Mouse (Mus musculus) midbrain, embryonic 10.5 days (tissue): Measurements from ENCODE around the gene Crybb1. TPM values are rescaled to one million over a fixed set of nuclear protein-coding genes. Genes with fewer than 3 reads are reported as not detected.

Source experiments
- DNase-seq: peaks from one replicate; pipeline ENCODE4 v3.0.0-alpha.2; 2017; ENCODE audit warnings: low spot score
- H3K27ac ChIP-seq: fragments of 300-500 bp; sonication (generic); replicated peaks from 2 replicates; pipeline ENCODE4 v1.5.1; 2016; ENCODE audit warnings: mild to moderate bottlenecking
- H3K27me3 ChIP-seq: fragments of 300-500 bp; sonication (generic); 2 replicates; pipeline ENCODE4 v1.6.1; 2016; ENCODE audit warnings: low read depth, mild to moderate bottlenecking; ENCODE audit not compliant: poor library complexity, severe bottlenecking
- H3K36me3 ChIP-seq: fragments of 300-500 bp; sonication (generic); 2 replicates; pipeline ENCODE4 v1.6.1; 2016; ENCODE audit warnings: mild to moderate bottlenecking, moderate library complexity
- H3K4me1 ChIP-seq: fragments of 300-500 bp; sonication (generic); 2 replicates; pipeline ENCODE4 v1.6.1; 2016
- H3K4me3 ChIP-seq: fragments of 300-500 bp; sonication (generic); 2 replicates; pipeline ENCODE4 v1.5.1; 2016; ENCODE audit warnings: mild to moderate bottlenecking, moderate library complexity
- H3K9me3 ChIP-seq: fragments of 300-500 bp; sonication (generic); replicated peaks from 2 replicates; pipeline ENCODE4 v1.6.1; 2016; ENCODE audit warnings: mild to moderate bottlenecking
- WGBS: fragments of 180-500 bp; shearing (Covaris S2); methylation state at CpG from one replicate; pipeline ENCODE4 v1.1.7; 2016; 5-methylcytosine and 5-hydroxymethylcytosine counted together
- polyA plus RNA-seq: library from polyadenylated mRNA; unstranded; fragments of >200 nt; fragmentation: Nextera tagmentation; extraction: Ambion mirVana; gene quantifications from 2 replicates; pipeline ENCODE4 v1.2.1, GENCODE M21; 2016

Gene Crybb1
- polyA plus RNA-seq, 1 experiment from 2014 or later, result 0.41 TPM

GRCm38 (mm10) chr5:112218679-112219078 lies 36.9 kb upstream of the Crybb1 start:
- peak overlapping the region; percentile 80; the same call in 1 of the 2 replicates for H3K27ac ChIP-seq
- WGBS, result 83% methylated on average over 4 of the region's 4 CpGs

GRCm38 (mm10) chr5:112219398-112219797 lies 36.2 kb upstream of the Crybb1 start:
- Histone ChIP-seq H3K27me3 (no peaks in the 10 kb centered on the region), H3K36me3 (peaks cover 71% of the 10 kb centered on the region), H3K4me1 (peaks cover 97% of the 10 kb centered on the region), H3K9me3 (no peaks in the 10 kb centered on the region), H3K4me3 (no peak overlapping the region), H3K27ac (peak overlapping the region; percentile 80)
- DNase-seq, result no peak
- 13% methylated on average over 1 of the region's 1 CpGs for WGBS

More at GRCm38 (mm10) chr5:112218679-112219078, 36.9 kb upstream of the Crybb1 start:
- Histone ChIP-seq H3K9me3 (no peaks in the 10 kb centered on the region), H3K27me3 (no peaks in the 10 kb centered on the region), H3K4me3 (no peak overlapping the region), H3K4me1 (peaks cover 97% of the 10 kb centered on the region), H3K36me3 (peaks cover 64% of the 10 kb centered on the region)
- no peak for DNase-seq

- Histone ChIP-seq H3K4me3 (no peak overlapping the region), H3K27ac (peak overlapping the region; percentile 80; the same call in 1 of the 2 replicates), H3K27me3 (no peaks in the 10 kb centered on the region), H3K36me3 (peaks cover 79% of the 10 kb centered on the region), H3K4me1 (peaks cover 97% of the 10 kb centered on the region), H3K9me3 (no peaks in the 10 kb centered on the region)
- DNase-seq, result no peak
- 91% methylated on average over 8 of the region's 8 CpGs for WGBS
These were observed 35.4 kb upstream of the Crybb1 start for GRCm38 (mm10) chr5:112220203-112220602.

GRCm38 (mm10) chr5:112225591-112225990 lies 30.0 kb upstream of the Crybb1 start:
- peaks cover 91% of the 10 kb centered on the region for H3K4me1 ChIP-seq
- H3K27ac ChIP-seq, result peak overlapping the region; percentile 99
- H3K4me3 ChIP-seq, result peak overlapping the region; percentile 79
- H3K36me3 ChIP-seq, result peaks cover 57% of the 10 kb centered on the region
- H3K9me3 ChIP-seq, result no peaks in the 10 kb centered on the region
- peaks cover 39% of the 10 kb centered on the region for H3K27me3 ChIP-seq
- WGBS, result 38% methylated on average over 6 of the region's 6 CpGs
- DNase-seq, result peak; percentile 61

GRCm38 (mm10) chr5:112227354-112227753 lies 28.3 kb upstream of the Crybb1 start:
- peak; percentile 50 for DNase-seq
- H3K36me3 ChIP-seq, result peaks cover 40% of the 10 kb centered on the region
- WGBS, result under 1% methylated on average over 30 of the region's 30 CpGs
- H3K4me1 ChIP-seq, result peaks cover 88% of the 10 kb centered on the region
- peak overlapping the region; percentile 79 for H3K4me3 ChIP-seq
- peaks cover 39% of the 10 kb centered on the region for H3K27me3 ChIP-seq
- H3K9me3 ChIP-seq, result no peaks in the 10 kb centered on the region
- H3K27ac ChIP-seq, result peak overlapping the region; percentile 99

- no peak for DNase-seq
- H3K27ac ChIP-seq, result peak overlapping the region; percentile 99
- under 1% methylated on average over 13 of the region's 13 CpGs for WGBS
- H3K9me3 ChIP-seq, result no peaks in the 10 kb centered on the region
- H3K4me1 ChIP-seq, result peaks cover 85% of the 10 kb centered on the region
- H3K4me3 ChIP-seq, result peak overlapping the region; percentile 79
- H3K27me3 ChIP-seq, result peaks cover 39% of the 10 kb centered on the region
- peaks cover 35% of the 10 kb centered on the region for H3K36me3 ChIP-seq
These were observed 27.7 kb upstream of the Crybb1 start for GRCm38 (mm10) chr5:112227898-112228239.

- Histone ChIP-seq H3K9me3 (no peaks in the 10 kb centered on the region), H3K27me3 (peaks cover 39% of the 10 kb centered on the region), H3K4me1 (peaks cover 79% of the 10 kb centered on the region), H3K4me3 (peak overlapping the region; percentile 79), H3K27ac (peak overlapping the region; percentile 99), H3K36me3 (peaks cover 29% of the 10 kb centered on the region)
- under 1% methylated on average over 57 of the region's 57 CpGs for WGBS
- peak; percentile 89 for DNase-seq
These were observed 27.2 kb upstream of the Crybb1 start for GRCm38 (mm10) chr5:112228240-112229076.

GRCm38 (mm10) chr5:112235806-112236205 lies 19.8 kb upstream of the Crybb1 start:
- DNase-seq, result no peak
- Histone ChIP-seq H3K4me1 (peaks cover 72% of the 10 kb centered on the region), H3K27ac (peak overlapping the region; percentile 98), H3K27me3 (peaks cover 11% of the 10 kb centered on the region), H3K4me3 (no peak overlapping the region), H3K36me3 (no peaks in the 10 kb centered on the region), H3K9me3 (no peaks in the 10 kb centered on the region; the same call in 1 of the 2 replicates)
- WGBS, result 71% methylated on average over 5 of the region's 5 CpGs

GRCm38 (mm10) chr5:112236631-112237030 lies 19.0 kb upstream of the Crybb1 start:
- no peak for DNase-seq
- Histone ChIP-seq H3K36me3 (no peaks in the 10 kb centered on the region), H3K27ac (peak overlapping the region; percentile 98), H3K4me1 (peaks cover 75% of the 10 kb centered on the region), H3K4me3 (peak overlapping the region; percentile 46), H3K27me3 (peaks cover 11% of the 10 kb centered on the region), H3K9me3 (no peaks in the 10 kb centered on the region; the same call in 1 of the 2 replicates)
- 65% methylated on average over 2 of the region's 2 CpGs for WGBS

- Histone ChIP-seq H3K9me3 (no peaks in the 10 kb centered on the region; the same call in 1 of the 2 replicates), H3K4me1 (peaks cover 71% of the 10 kb centered on the region), H3K27ac (peak overlapping the region; percentile 98), H3K4me3 (peak overlapping the region; percentile 46), H3K27me3 (peaks cover 11% of the 10 kb centered on the region), H3K36me3 (no peaks in the 10 kb centered on the region)
- DNase-seq, result peak; percentile 93
- 2% methylated on average over 16 of the region's 16 CpGs for WGBS
These were observed 18.2 kb upstream of the Crybb1 start for GRCm38 (mm10) chr5:112237439-112237838.

GRCm38 (mm10) chr5:112237866-112238570 lies 17.6 kb upstream of the Crybb1 start:
- peak; percentile 74 for DNase-seq
- WGBS, result 43% methylated on average over 9 of the region's 9 CpGs
- H3K36me3 ChIP-seq, result no peaks in the 10 kb centered on the region
- peak overlapping the region; percentile 46 for H3K4me3 ChIP-seq
- H3K27me3 ChIP-seq, result peaks cover 11% of the 10 kb centered on the region
- peak overlapping the region; percentile 98 for H3K27ac ChIP-seq
- H3K4me1 ChIP-seq, result peaks cover 71% of the 10 kb centered on the region
- no peaks in the 10 kb centered on the region; the same call in 1 of the 2 replicates for H3K9me3 ChIP-seq

- WGBS, result 69% methylated on average over 3 of the region's 3 CpGs
- Histone ChIP-seq H3K4me3 (peak overlapping the region; percentile 2; the same call in 1 of the 2 replicates), H3K27me3 (peaks cover 11% of the 10 kb centered on the region), H3K9me3 (no peaks in the 10 kb centered on the region; the same call in 1 of the 2 replicates), H3K27ac (peak overlapping the region; percentile 98), H3K36me3 (no peaks in the 10 kb centered on the region), H3K4me1 (peaks cover 74% of the 10 kb centered on the region)
- peak; percentile 57 for DNase-seq
These were observed 16.7 kb upstream of the Crybb1 start for GRCm38 (mm10) chr5:112238781-112239482.
